Mouse (Mus musculus) natural killer cell, adult 2 months (primary cell): ENCODE measurements around the gene Pla1a.

ENCODE experiments used
- DNase-seq, 2 experiments: peaks; one replicate each; pipeline ENCODE4 v3.0.0; 2022; ENCODE audit warnings: low spot score in 2 of 2

Gene Pla1a

DNA sequence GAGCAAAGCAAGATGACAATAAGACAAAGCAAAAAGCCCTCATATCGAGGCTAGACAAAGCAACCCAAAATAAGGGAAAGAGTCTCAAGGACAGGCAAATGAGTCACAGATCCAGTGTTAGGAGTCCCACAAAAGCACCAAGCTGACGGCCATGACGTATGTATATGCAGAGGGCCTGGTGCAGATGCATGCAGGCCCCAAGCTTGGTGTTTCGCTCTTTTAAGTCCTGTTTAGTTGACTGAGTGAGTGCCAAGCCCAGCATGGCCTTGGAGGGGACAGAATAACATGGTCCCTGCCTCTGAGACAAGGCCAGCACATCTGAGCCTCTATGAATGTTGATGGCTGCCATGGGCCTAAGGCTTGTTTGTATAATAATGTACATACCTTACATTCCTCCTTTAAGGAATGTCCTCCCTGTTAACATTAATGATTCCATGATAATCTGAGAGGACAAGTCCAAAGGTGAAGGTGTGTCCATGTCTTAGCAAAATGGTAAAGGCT is 1.4 kb upstream of the Pla1a start:
- DNase-seq: no peak

- DNase-seq: no peak
Observed at GRCm38 (mm10) chr16:38433514-38433913, 569 bp upstream of the Pla1a start.

DNA sequence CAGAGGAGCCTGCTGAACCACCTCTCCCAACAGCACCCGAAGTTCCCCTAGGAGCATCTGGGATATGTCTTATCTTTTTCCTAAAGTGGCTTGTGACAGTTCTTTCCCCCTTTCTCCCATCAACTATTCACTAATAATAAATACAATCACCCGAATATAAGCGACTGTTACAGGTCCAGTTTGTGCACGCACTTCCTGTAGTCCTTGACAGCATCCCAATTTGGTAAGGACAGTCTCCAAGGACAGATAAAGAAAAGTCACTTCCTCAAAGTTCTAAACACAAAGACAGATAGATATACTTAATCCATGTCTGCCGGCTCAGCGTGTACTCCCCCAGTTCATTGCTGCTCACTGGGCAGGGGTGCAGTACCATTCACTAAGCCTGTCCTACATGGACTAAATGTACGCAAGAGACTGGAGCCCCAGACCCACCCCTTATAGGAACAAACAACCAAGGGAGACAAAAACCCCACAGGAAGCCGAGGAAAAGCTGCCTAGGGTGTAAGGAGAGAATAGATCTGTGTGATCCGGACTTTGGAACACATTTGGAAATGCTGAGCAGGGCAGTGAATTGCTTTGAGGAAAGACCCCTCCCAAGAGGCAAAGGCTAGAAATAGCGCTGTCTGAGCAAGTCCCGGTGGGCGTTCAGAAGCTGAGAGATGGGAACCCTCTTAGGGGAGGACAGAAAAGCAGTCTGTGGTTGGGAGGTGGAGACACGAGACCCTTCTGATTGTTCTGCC is 1.3 kb downstream of the Pla1a start:
- DNase-seq: no peak

- no peak for DNase-seq
Observed at GRCm38 (mm10) chr16:38425799-38426198, 7.1 kb downstream of the Pla1a start.

DNA sequence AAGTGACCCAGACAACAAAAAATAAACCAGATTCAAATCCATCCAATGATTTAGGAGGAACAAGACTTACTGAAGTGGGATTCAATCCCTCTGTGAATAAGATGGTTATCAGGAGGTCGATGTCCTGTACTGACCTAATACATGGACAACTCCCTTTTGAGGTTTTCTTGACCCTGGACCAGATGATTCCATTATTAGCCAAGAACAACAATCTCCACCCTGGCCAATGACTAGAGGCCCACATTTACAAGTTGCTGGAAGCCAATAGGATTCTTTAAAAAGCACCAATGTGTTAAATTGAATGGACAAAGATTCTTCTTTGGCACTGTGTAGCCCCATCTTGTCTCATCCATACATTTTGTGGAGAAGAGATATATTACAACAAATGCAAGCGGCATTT is 7.6 kb downstream of the Pla1a start:
- no peak for DNase-seq

GRCm38 (mm10) chr16:38414953-38415352 is 18.0 kb downstream of the Pla1a start:
- no peak for DNase-seq

- DNase-seq: no peak
Observed at GRCm38 (mm10) chr16:38408416-38408815, 24.5 kb downstream of the Pla1a start.

GRCm38 (mm10) chr16:38407584-38407983 is 25.4 kb downstream of the Pla1a start:
- DNase-seq: peak; percentile 47 to 49

GRCm38 (mm10) chr16:38406708-38407107 is 26.2 kb downstream of the Pla1a start:
- DNase-seq: peak; percentile 19 to 47

- no peak for DNase-seq
Observed at GRCm38 (mm10) chr16:38406293-38406692, 26.7 kb downstream of the Pla1a start.

GRCm38 (mm10) chr16:38403639-38404038 is 29.3 kb downstream of the Pla1a start:
- peak; percentile 71 to 73 for DNase-seq

DNA sequence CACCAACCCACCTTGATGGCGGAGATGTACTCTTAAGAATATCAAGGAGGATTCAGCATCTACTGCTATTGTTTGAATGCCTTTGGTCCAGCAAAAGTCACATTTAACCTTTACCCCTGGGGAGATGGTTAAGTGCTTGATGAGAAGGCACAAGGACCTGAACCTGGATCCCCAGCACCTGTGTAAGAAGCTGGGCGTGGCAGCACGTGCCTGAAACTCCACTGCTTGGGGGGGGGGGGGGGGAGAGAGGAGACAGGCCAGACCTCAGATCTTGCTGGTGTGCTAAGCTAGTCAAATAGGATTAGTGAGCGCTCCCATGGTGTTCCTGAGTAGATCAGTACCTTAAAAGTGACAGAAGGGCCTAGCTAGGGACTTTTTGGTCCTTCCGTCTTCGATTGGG is 31.5 kb downstream of the Pla1a start:
- DNase-seq: no peak

- no peak for DNase-seq
Observed at GRCm38 (mm10) chr16:38400311-38400960, 32.5 kb downstream of the Pla1a start.

DNA sequence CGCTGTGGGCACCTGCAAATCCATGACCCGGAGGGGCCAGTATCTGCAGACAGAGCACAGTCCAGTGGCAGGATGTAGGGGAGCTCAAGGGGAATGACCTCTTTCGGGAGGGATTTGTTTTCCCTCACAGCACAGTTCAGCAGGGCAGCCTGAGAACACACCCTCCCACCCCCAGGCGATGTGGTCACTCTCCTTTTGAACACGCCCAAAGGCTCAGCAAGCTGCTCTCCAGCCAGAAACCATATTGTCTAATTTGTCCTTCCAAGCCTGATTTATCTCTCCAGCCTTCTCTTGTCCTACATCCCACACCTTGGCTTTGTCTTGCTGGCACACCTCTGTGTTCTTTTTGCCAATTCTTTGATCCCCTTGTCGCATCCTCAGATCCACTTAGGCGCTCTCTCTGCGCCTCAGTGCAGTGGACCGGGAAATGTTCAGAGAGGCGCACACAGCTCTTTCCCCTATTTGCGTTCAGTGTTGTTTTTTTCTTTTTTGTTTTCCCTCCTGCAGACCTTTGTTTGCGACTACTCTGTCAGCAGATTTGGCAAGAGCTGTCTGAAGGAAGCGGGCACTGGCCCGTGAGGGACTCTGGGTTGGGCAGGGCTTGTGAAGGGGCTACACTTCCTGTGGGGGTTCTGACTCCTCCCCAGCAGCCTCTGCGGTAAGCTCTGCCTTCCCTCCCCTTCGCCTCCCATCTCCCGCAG is 33.3 kb downstream of the Pla1a start:
- DNase-seq: peak; percentile 51 to 59

DNA sequence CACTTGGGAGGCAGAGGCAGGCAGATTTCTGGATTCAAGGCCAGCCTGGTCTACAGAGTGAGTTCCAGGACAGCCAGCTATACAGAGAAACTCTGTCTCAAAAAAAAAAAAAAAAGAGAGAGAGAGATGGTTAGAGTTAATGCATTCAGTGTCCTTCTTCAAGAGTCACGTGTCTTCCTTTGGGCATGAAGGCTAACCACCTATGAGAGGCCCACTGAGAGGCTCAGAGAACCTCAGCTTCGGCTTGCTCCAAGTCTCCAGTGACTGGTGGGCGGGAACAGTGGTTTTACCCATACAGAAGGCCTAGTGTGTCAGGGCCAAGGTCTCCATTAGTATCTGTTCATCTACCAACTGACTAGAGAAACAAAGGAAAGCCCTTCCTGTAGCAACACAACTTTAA is 33.9 kb downstream of the Pla1a start:
- peak; percentile 23 to 58 for DNase-seq

DNA sequence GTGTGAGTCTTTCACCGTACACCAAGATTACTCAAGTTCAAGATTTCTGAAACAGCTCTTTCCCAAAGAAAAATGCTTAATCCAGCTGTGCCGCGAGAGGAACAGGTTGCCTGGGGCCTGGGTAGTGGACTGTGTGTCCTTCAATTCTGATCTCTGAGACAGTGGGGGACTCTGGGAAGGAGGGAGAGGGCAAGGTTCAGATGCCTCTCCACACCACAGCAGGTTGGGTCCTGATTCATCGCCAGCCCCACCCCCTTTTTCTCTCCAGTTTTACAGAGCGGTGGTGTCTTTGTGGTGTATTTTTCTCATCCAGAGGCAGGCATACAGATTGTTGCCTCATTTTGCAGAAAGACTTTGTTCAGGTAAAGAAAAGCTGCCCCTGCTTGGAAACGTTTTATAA is 34.7 kb downstream of the Pla1a start:
- no peak for DNase-seq

DNA sequence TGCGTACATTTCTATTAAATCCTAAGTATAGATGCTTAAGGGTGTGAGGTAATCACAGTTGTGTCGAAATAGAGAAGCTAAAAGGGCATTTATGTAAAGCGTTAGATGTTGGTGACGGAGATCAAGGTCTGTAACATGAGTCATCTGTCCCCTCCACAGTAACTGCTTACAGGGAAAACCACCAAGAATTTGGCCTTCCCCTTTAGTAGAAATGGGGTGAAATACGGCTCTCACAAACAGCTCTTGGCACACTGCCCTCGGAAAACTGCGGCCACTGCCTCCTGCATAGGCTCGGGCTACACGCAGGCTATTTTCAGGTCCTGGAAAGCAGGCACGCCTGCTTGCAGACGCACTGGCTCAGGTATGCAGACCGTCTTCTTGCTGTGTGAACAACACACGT is 36.8 kb downstream of the Pla1a start:
- peak; percentile 54 to 68 for DNase-seq

DNA sequence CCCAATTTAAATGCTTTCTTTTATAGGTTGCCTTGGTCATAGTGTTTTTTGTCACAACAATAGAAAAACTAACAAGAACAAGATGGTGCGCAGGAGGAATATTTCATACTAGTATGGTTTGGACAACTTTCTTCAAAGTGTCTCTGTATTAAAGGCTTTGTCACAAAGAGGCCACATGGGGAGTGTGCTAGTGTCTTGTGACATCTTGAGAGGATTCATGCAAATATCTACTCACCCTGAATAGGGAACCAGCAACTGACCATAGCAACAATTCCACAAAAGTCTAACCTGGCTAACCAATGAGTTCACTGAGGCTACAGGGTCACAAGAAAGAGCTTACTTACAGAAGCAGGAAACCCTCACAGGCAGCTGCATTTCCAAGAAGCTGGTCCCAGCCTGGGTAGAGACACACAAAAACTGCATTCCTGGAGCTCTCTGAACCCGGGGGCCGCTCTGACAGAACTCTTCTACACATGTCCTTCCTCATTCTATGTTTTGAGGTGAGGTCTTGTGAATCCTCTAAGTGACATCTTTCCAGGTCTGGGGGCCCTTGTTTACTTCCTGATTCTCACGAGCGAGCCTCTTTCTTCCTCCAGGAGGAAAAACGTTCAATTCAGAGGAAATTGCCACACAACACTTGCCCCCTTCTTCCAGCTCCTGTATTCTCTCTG is 37.8 kb downstream of the Pla1a start:
- no peak for DNase-seq

- no peak for DNase-seq
Observed at GRCm38 (mm10) chr16:38394191-38394618, 38.7 kb downstream of the Pla1a start.

GRCm38 (mm10) chr16:38392126-38392894 is 40.6 kb downstream of the Pla1a start:
- no peak for DNase-seq

- DNase-seq: no peak
Observed at GRCm38 (mm10) chr16:38390322-38390721, 42.6 kb downstream of the Pla1a start.
